Mouse (Mus musculus) liver, postnatal 0 days (tissue): ENCODE data around the gene Myo18b. TPM values are rescaled to one million over a fixed set of nuclear protein-coding genes. Genes with fewer than 3 reads are reported as not detected.

Experiments used
- ATAC-seq: fragments of 200-750 bp; cut with Nextera tagmentation; 2 replicates; pipeline ENCODE4 v1.8.0; 2017; ENCODE audit warnings: mild to moderate bottlenecking, moderate library complexity
- DNase-seq: peaks from one replicate; pipeline ENCODE4 v3.0.0-alpha.2; 2016
- H3K27ac ChIP-seq: fragments of 300-500 bp; sonication (generic); 2 replicates; pipeline ENCODE4 v1.5.1; 2014; ENCODE audit warnings: antibody characterized with exemption, moderate library complexity, mild to moderate bottlenecking, low read depth
- H3K27me3 ChIP-seq: fragments of 300-500 bp; sonication (generic); 2 replicates; pipeline ENCODE4 v1.6.1; 2014; ENCODE audit warnings: low read length, control low read depth, mixed read lengths; ENCODE audit not compliant: insufficient read depth
- H3K36me3 ChIP-seq: fragments of 300-500 bp; sonication (generic); replicated peaks from 2 replicates; pipeline ENCODE4 v1.6.1; 2014; ENCODE audit warnings: mild to moderate bottlenecking, control low read depth, low read length, moderate library complexity, mixed read lengths; ENCODE audit not compliant: insufficient read depth
- H3K4me1 ChIP-seq: fragments of 300-500 bp; sonication (generic); 2 replicates; pipeline ENCODE4 v1.6.1; 2014; ENCODE audit warnings: antibody characterized with exemption, mild to moderate bottlenecking, control low read depth; ENCODE audit not compliant: insufficient read depth
- H3K4me2 ChIP-seq: fragments of 300-500 bp; sonication (generic); 2 replicates; pipeline ENCODE4 v1.6.1; 2014; ENCODE audit warnings: low read depth, mild to moderate bottlenecking, low read length, moderate library complexity, mixed read lengths
- H3K4me3 ChIP-seq: fragments of 300-500 bp; sonication (generic); 2 replicates; pipeline ENCODE4 v1.5.1; 2014; ENCODE audit warnings: low read depth, low read length
- H3K9ac ChIP-seq: fragments of 300-500 bp; sonication (generic); replicated peaks from 2 replicates; pipeline ENCODE4 v1.6.1; 2014; ENCODE audit warnings: mild to moderate bottlenecking, moderate library complexity
- H3K9me3 ChIP-seq: fragments of 300-500 bp; sonication (generic); 2 replicates; pipeline ENCODE4 v1.6.1; 2016; ENCODE audit warnings: mild to moderate bottlenecking, control low read depth, low read length, mixed read lengths
- CTCF ChIP-seq: sonication (generic); IDR thresholded peaks from 2 replicates; pipeline ENCODE4 v1.5.1; 2016; ENCODE audit warnings: antibody characterized with exemption, low read depth
- EP300 ChIP-seq: IDR thresholded peaks from 2 replicates; pipeline ENCODE4 v1.6.1; 2016; ENCODE audit warnings: antibody characterized with exemption, low read depth, mild to moderate bottlenecking
- WGBS: fragments of 180-500 bp; shearing (Covaris S2); extraction: QIAGEN DNeasy Blood & Tissue Kit; methylation state at CpG from one replicate; pipeline ENCODE4 v1.1.7; 2014; ENCODE audit not compliant: insufficient replicate concordance; 5-methylcytosine and 5-hydroxymethylcytosine counted together
- polyA plus RNA-seq: library from polyadenylated mRNA; unstranded; fragments of >200 nt; fragmentation: Nextera tagmentation; extraction: Ambion mirVana; gene quantifications from 2 replicates; pipeline ENCODE4 v1.2.1, GENCODE M21; 2015

Gene Myo18b
- polyA plus RNA-seq, 1 experiment from 2014 or later: not detected

DNA sequence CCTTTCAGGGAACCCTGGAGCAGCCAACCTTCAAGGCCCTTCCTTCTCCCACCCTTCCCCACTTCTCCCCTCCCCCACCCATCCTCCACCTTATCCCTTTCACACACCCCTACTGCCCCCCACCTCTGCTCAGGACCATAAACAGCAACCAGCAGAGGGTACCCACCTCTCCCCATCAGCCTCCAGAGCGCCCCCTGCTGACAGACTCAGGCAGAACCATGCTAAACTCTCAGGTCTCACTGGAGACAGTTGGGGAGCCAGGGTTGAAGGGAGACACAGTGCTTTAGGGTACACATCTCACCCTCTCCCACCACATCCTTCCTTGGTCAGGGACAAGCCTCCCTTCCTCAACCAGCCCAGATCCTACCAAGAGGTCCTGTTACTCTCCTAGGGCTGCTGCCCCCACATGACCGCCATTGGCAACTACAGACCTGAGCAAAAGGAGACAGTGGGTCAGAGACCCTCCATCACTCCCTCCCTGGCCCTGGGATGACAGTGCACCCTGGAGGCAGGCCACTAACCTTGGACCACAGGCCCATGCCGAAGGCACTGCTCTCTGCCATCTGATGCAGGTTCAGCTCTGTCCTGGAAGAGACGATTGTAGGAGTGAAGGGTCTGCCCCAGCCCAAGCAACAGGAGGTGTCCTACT, 31.3 kb downstream of the Myo18b start:
- H3K9me3 ChIP-seq: no peaks in the 10 kb centered on the region
- no peak overlapping the region for H3K4me3 ChIP-seq
- 0 out of 2 replicates have a peak, but pooled peaks cover 4% of the 10 kb centered on the region for H3K27me3 ChIP-seq
- H3K36me3 ChIP-seq: no peaks in the 10 kb centered on the region
- no peaks in the 10 kb centered on the region for H3K4me1 ChIP-seq
- WGBS: 46% methylated on average over 4 of the region's 4 CpGs
- no peak overlapping the region for H3K27ac ChIP-seq
- no peak overlapping the region for H3K4me2 ChIP-seq
- ATAC-seq: no peak
- no peak overlapping the region for H3K9ac ChIP-seq
- no peak for TF ChIP-seq EP300
- TF ChIP-seq CTCF: peak; percentile 69
- peak; percentile 67 for DNase-seq

DNA sequence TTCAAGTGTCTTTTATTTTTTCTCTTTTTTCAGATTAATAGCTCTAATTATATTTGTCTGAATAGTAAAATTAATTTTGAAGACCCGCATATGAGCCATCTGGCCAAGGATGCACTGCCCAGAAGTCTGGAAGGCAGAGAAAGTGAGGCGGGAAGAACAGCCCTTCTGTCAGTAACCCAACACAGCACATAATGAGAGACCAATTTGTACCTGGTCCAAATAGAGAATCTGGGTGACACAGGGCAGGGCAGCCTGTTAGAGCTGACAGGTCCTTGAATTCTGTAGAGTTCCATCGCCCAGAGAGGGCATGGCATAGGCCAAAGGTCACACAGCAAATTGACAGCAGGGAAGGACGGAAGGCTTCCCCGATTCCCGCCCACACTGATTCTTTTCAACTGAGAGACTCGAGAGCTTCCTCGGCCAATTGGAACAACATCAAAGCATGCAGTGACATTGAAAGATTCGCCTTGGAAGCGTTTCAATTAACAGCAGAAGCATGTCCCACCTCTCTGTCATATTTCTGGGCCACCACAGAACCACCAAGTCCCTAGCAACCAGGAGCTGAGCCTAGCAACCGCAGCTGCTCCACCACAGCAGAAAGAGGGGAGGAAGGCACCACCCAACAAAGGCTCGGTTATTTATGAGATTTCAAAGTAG, 36.7 kb downstream of the Myo18b start:
- TF ChIP-seq EP300 (no peak), CTCF (no peak)
- H3K4me1 ChIP-seq: no peaks in the 10 kb centered on the region
- H3K27me3 ChIP-seq: no peaks in the 10 kb centered on the region
- ATAC-seq (no peak), DNase-seq (no peak)
- no peak overlapping the region for H3K27ac ChIP-seq
- no peaks in the 10 kb centered on the region for H3K36me3 ChIP-seq
- WGBS: 60% methylated on average over 12 of the region's 12 CpGs
- no peak overlapping the region for H3K4me3 ChIP-seq
- H3K9ac ChIP-seq: no peak overlapping the region
- no peaks in the 10 kb centered on the region for H3K9me3 ChIP-seq
- no peak overlapping the region for H3K4me2 ChIP-seq

DNA sequence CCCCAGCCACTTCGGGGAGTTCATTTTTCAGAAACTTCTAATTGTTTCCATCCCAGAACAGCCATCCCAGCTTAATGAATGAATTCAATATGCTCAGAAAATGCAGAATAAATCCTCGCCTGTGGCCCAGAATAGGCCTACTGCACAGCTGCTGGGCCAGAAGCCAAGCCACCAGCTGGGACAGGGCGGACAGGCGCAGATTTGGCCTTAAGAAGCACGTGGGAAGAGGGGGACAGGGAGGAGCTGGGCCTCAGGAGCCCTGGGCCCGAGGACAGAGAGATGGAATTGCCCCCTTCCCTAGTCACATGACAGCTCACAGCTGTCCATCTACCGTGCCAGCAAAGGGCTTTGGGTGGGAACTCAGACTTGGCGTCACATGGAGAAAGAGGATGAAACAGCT, 43.0 kb downstream of the Myo18b start:
- 69% methylated on average over 8 of the region's 8 CpGs for WGBS
- H3K9me3 ChIP-seq: no peaks in the 10 kb centered on the region
- no peak overlapping the region for H3K9ac ChIP-seq
- H3K27me3 ChIP-seq: no peaks in the 10 kb centered on the region
- no peaks in the 10 kb centered on the region for H3K36me3 ChIP-seq
- H3K4me2 ChIP-seq: no peak overlapping the region
- no peak overlapping the region for H3K27ac ChIP-seq
- no peaks in the 10 kb centered on the region for H3K4me1 ChIP-seq
- no peak overlapping the region for H3K4me3 ChIP-seq
- TF ChIP-seq EP300 (no peak), CTCF (no peak)
- no peak for ATAC-seq
- DNase-seq: no peak

DNA sequence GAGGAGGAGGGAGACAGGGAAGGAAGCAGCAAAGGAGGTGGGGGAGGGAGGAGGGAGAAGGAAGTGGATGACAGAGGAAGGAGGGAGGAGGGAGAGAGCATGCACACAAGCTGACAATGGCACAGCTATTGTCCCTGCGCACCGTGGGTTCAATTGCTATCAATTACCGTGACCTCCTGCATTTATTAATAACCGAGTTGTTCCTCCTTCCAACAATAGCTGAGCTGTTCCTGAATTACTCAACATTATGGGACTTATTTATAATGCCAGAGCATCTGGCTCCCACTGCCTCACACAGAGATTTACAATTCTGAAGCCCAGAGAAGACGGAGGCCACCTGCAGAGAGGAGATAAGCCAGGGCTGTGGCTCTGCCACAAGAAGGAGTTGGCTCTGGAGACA, 44.8 kb downstream of the Myo18b start:
- no peak overlapping the region for H3K27ac ChIP-seq
- WGBS: 36% methylated on average over 5 of the region's 5 CpGs

DNA sequence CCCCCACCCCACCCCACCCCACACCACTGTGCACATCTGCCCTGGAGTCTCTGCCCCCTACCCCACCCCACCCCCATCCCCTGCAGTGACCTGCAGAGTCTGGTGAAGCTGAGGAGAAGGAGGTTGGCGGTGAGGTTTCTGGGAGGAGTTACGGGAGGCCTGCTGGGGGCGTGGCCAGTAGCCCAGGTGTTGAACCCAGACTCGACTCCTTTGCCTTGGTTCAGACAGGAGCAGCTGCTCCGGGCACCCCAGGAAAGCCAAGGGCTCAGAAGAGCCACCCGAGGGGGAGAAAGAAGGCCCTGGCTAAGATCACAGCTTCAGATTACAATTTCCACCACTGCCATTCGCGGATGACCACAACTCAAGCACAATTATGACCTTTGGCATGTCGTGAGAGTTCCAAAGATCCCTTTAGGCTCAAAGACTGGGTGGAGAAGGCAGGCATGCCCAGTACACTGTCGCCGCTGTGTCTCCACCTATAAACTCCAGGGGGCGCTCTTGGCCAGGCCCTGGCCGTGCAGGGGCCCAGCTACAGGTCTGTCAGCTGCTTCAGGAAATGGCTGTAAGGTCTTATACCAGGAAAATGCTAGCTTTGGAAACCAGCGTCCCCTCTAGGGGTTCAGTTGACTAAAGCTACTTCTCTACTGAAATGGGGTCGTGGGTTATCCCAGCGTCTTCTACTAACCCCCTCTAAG, 47.4 kb downstream of the Myo18b start:
- no peaks in the 10 kb centered on the region for H3K9me3 ChIP-seq
- H3K4me3 ChIP-seq: no peak overlapping the region
- H3K36me3 ChIP-seq: no peaks in the 10 kb centered on the region
- H3K4me2 ChIP-seq: no peak overlapping the region
- no peaks in the 10 kb centered on the region for H3K4me1 ChIP-seq
- H3K27ac ChIP-seq: no peak overlapping the region
- H3K9ac ChIP-seq: no peak overlapping the region
- 8% methylated on average over 16 of the region's 16 CpGs for WGBS
- TF ChIP-seq CTCF (peak; percentile 68), EP300 (no peak)
- H3K27me3 ChIP-seq: no peaks in the 10 kb centered on the region
- ATAC-seq: 0 out of 2 replicates have a peak, but pooled peaks have one; percentile 49
- DNase-seq: peak; percentile 51

More for the DNA sequence above, 44.8 kb downstream of the Myo18b start:
- Histone ChIP-seq H3K9me3 (no peaks in the 10 kb centered on the region), H3K27me3 (no peaks in the 10 kb centered on the region), H3K36me3 (no peaks in the 10 kb centered on the region), H3K4me2 (no peak overlapping the region), H3K4me3 (no peak overlapping the region), H3K4me1 (no peaks in the 10 kb centered on the region), H3K9ac (no peak overlapping the region)
- no peak for ATAC-seq
- no peak for DNase-seq
- TF ChIP-seq EP300: no peak
- no peak for TF ChIP-seq CTCF

DNA sequence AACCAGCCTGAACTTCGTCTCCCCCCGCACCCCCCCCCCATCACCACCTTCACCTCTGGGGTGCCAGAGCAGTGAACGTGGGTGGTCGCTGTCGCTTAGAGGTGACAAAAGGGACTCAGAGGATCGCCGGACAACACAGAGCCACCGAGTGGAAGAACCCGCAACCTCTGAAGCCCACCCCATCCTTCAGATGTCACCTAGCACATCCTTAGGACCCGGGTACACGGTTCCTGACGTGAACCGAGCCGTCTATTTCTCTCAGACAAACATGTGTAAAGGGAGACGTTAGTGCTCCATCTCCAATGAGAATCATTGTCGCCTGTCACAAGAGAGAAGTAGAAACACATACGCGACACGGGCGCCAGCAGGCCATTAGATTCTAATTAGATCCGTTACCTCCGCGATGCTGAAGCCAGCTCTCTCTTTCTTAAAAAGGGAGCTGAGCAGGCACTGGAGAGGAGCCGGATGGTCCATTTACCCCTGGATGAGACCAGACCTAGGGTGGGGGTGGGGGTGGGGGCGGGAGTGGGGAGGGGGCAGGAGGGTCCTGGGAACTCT, 48.1 kb downstream of the Myo18b start:
- Histone ChIP-seq H3K27me3 (no peaks in the 10 kb centered on the region), H3K9me3 (no peaks in the 10 kb centered on the region), H3K4me3 (no peak overlapping the region), H3K27ac (no peak overlapping the region), H3K36me3 (no peaks in the 10 kb centered on the region), H3K4me1 (no peaks in the 10 kb centered on the region), H3K9ac (no peak overlapping the region), H3K4me2 (no peak overlapping the region)
- DNase-seq: no peak
- TF ChIP-seq EP300: no peak
- TF ChIP-seq CTCF: no peak
- WGBS: 27% methylated on average over 24 of the region's 25 CpGs
- no peak for ATAC-seq
